Mouse (Mus musculus) intestine, embryonic 14.5 days (tissue): ENCODE measurements around the gene Phf21a. TPM values are rescaled to one million over a fixed set of nuclear protein-coding genes. Genes with fewer than 3 reads are reported as not detected.

Source experiments
- ATAC-seq: fragments of 200-750 bp; cut with Nextera tagmentation; replicated peaks from 2 replicates; pipeline ENCODE4 v1.8.0; 2017; ENCODE audit warnings: low read depth, moderate number of reproducible peaks, moderate TSS enrichment, moderate library complexity; ENCODE audit not compliant: low FRiP score, low TSS enrichment
- DNase-seq: peaks from one replicate; pipeline ENCODE4 v3.0.0-alpha.2; 2018; ENCODE audit warnings: low spot score
- H3K27ac ChIP-seq: fragments of 300-500 bp; sonication (generic); 2 replicates; pipeline ENCODE4 v1.5.1; 2014; ENCODE audit warnings: low read depth, mild to moderate bottlenecking, control low read depth
- H3K27me3 ChIP-seq: fragments of 300-500 bp; sonication (generic); replicated peaks from 2 replicates; pipeline ENCODE4 v1.6.1; 2014; ENCODE audit warnings: low read length, control low read depth; ENCODE audit not compliant: control insufficient read depth, insufficient read depth
- H3K36me3 ChIP-seq: fragments of 300-500 bp; sonication (generic); 2 replicates; pipeline ENCODE4 v1.6.1; 2014; ENCODE audit warnings: low read length, control low read depth; ENCODE audit not compliant: control insufficient read depth, insufficient read depth
- H3K4me1 ChIP-seq: fragments of 300-500 bp; sonication (generic); replicated peaks from 2 replicates; pipeline ENCODE4 v1.6.1; 2014; ENCODE audit warnings: low read length, control low read depth, mixed read lengths; ENCODE audit not compliant: control insufficient read depth, insufficient read depth
- H3K4me2 ChIP-seq: fragments of 300-500 bp; sonication (generic); 2 replicates; pipeline ENCODE4 v1.6.1; 2014; ENCODE audit warnings: low read length
- H3K4me3 ChIP-seq: fragments of 300-500 bp; sonication (generic); 2 replicates; pipeline ENCODE4 v1.5.1; 2014; ENCODE audit warnings: low read depth, low read length, control low read depth, mixed read lengths
- H3K9ac ChIP-seq: fragments of 300-500 bp; sonication (generic); 2 replicates; pipeline ENCODE4 v1.6.1; 2014; ENCODE audit warnings: mild to moderate bottlenecking, low read length
- H3K9me3 ChIP-seq: fragments of 300-500 bp; sonication (generic); 2 replicates; pipeline ENCODE4 v1.6.1; 2016; ENCODE audit warnings: low read length, control low read depth; ENCODE audit not compliant: control insufficient read depth
- WGBS: fragments of 180-500 bp; shearing (Covaris S2); extraction: QIAGEN DNeasy Blood & Tissue Kit; methylation state at CpG from one replicate; pipeline ENCODE4 v1.1.7; 2014; 5-methylcytosine and 5-hydroxymethylcytosine counted together
- polyA plus RNA-seq: library from polyadenylated mRNA; unstranded; fragments of >200 nt; fragmentation: Nextera tagmentation; extraction: Ambion mirVana; gene quantifications from 2 replicates; pipeline ENCODE4 v1.2.1, GENCODE M21; 2014

The Phf21a gene
- polyA plus RNA-seq, 1 experiment from 2014 or later = 27.5 TPM

DNA sequence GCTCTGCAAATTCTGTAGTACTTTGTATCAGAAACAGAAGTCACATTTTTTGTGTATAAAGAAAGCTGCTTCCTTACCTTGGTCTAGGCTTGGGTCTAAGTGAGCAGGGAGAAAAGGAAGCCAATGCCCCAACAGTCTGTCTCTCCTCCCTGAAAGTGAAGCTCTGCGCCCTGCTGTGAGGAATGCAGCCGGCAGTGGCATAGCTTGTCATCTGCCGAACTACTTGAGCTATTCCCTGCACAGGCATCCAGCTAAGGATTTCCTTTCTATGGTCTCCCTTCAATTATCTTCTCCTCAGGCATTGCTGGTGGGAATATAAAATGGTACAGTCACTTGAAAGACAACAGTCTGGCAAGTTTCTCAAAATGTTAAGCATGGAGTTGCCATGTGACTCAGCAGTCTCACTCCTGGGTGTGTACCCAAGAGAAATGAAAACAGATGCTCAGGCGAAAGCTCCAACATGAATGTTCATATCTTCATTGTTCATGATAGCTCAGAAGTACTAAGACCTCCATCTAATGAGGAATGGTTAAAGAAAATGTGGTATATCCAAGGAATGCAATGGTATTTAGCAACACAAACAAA, 164.5 kb downstream of the Phf21a start:
- H3K4me3 ChIP-seq = no peak overlapping the region
- no peak overlapping the region for H3K27ac ChIP-seq
- H3K4me2 ChIP-seq = no peak overlapping the region
- ATAC-seq (no peak), DNase-seq (no peak)
- WGBS = 71% methylated on average over 4 of the region's 4 CpGs
- no peaks in the 10 kb centered on the region for H3K4me1 ChIP-seq
- no peaks in the 10 kb centered on the region for H3K27me3 ChIP-seq
- peaks cover 14% of the 10 kb centered on the region for H3K36me3 ChIP-seq
- no peak overlapping the region for H3K9ac ChIP-seq
- no peaks in the 10 kb centered on the region for H3K9me3 ChIP-seq

GRCm38 (mm10) chr2:92259924-92260323, 167.0 kb downstream of the Phf21a start:
- no peaks in the 10 kb centered on the region for H3K27me3 ChIP-seq
- no peak overlapping the region for H3K27ac ChIP-seq
- no peaks in the 10 kb centered on the region for H3K4me1 ChIP-seq
- WGBS = 77% methylated on average over 2 of the region's 2 CpGs
- peaks cover 14% of the 10 kb centered on the region for H3K36me3 ChIP-seq
- no peak overlapping the region for H3K9ac ChIP-seq
- H3K4me3 ChIP-seq = no peak overlapping the region
- ATAC-seq (no peak), DNase-seq (no peak)
- H3K4me2 ChIP-seq = no peak overlapping the region
- no peaks in the 10 kb centered on the region for H3K9me3 ChIP-seq

DNA sequence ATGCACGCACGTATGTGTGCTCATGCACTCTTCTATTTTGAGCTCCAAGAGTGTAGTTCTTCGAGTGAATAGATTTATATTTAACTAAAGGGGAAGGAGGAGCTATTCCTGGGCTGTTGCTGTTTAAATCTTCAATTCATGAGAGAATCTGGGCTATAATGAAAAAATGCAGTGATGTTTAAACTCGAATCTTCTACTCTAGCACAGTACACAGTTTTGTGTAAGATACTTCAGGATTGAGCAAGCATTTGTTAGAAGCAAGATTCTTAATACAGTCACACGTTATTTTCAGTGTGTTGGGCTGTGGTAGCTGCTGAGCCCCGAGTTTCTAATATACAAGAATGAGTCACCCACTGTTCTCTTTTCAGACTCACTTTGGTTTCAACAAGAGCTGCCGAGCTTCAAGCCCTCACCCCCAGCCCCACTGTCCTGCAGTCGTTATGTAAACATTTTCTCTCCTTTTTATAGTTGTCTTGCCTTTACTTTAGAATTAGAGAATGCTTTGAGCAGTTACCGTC, 173.2 kb downstream of the Phf21a start:
- H3K27ac ChIP-seq = no peak overlapping the region
- H3K9ac ChIP-seq = no peak overlapping the region
- no peak for ATAC-seq
- no peak overlapping the region for H3K4me3 ChIP-seq
- peaks cover 9% of the 10 kb centered on the region; the same call in 1 of the 2 replicates for H3K36me3 ChIP-seq
- H3K4me2 ChIP-seq = no peak overlapping the region
- DNase-seq = no peak
- H3K4me1 ChIP-seq = no peaks in the 10 kb centered on the region; the same call in 1 of the 2 replicates
- 56% methylated on average over 9 of the region's 9 CpGs for WGBS
- no peaks in the 10 kb centered on the region for H3K9me3 ChIP-seq
- H3K27me3 ChIP-seq = no peaks in the 10 kb centered on the region

GRCm38 (mm10) chr2:92269227-92269626, 176.3 kb downstream of the Phf21a start:
- no peak for DNase-seq
- H3K36me3 ChIP-seq = peaks cover 9% of the 10 kb centered on the region; the same call in 1 of the 2 replicates
- no peak overlapping the region for H3K4me2 ChIP-seq
- H3K4me1 ChIP-seq = no peaks in the 10 kb centered on the region; the same call in 1 of the 2 replicates
- no peaks in the 10 kb centered on the region for H3K27me3 ChIP-seq
- WGBS = 90% methylated on average over 5 of the region's 5 CpGs
- no peak for ATAC-seq
- no peak overlapping the region for H3K9ac ChIP-seq
- H3K9me3 ChIP-seq = no peaks in the 10 kb centered on the region
- H3K4me3 ChIP-seq = no peak overlapping the region
- no peak overlapping the region for H3K27ac ChIP-seq

- peaks cover 9% of the 10 kb centered on the region; the same call in 1 of the 2 replicates for H3K36me3 ChIP-seq
- no peak overlapping the region for H3K4me2 ChIP-seq
- 48% methylated on average over 2 of the region's 2 CpGs for WGBS
- H3K9ac ChIP-seq = no peak overlapping the region
- H3K4me3 ChIP-seq = no peak overlapping the region
- ATAC-seq (no peak), DNase-seq (no peak)
- no peaks in the 10 kb centered on the region for H3K9me3 ChIP-seq
- no peaks in the 10 kb centered on the region for H3K4me1 ChIP-seq
- H3K27me3 ChIP-seq = no peaks in the 10 kb centered on the region
- H3K27ac ChIP-seq = no peak overlapping the region
Observed at GRCm38 (mm10) chr2:92272510-92272909, 179.6 kb downstream of the Phf21a start.

GRCm38 (mm10) chr2:92273101-92273801, 180.3 kb downstream of the Phf21a start:
- no peaks in the 10 kb centered on the region for H3K9me3 ChIP-seq
- H3K4me2 ChIP-seq = no peak overlapping the region
- 73% methylated on average over 6 of the region's 6 CpGs for WGBS
- H3K4me3 ChIP-seq = no peak overlapping the region
- H3K36me3 ChIP-seq = peaks cover 9% of the 10 kb centered on the region; the same call in 1 of the 2 replicates
- DNase-seq (no peak), ATAC-seq (no peak)
- H3K4me1 ChIP-seq = no peaks in the 10 kb centered on the region
- H3K27me3 ChIP-seq = no peaks in the 10 kb centered on the region
- no peak overlapping the region for H3K27ac ChIP-seq
- no peak overlapping the region for H3K9ac ChIP-seq

DNA sequence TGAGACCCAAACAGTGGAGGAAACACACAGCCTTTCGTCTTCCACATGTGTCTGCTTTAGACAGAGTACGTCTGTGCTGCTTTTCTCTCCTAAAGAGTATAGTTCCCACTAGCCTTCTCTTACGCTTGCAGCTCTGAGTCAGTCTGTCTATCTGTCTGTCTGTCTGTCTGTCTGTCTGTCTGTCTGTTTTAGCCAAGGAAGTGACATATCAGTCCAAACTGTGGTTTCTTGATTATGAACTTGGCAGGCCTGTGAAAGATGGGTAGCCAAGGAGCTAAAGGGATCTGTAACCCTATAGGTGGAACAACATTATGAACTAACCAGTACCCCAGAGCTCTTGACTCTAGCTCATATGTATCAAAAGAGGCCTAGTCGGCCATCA, 180.9 kb downstream of the Phf21a start:
- ATAC-seq (no peak), DNase-seq (no peak)
- H3K36me3 ChIP-seq = peaks cover 8% of the 10 kb centered on the region
- no peak overlapping the region for H3K9ac ChIP-seq
- no peaks in the 10 kb centered on the region for H3K9me3 ChIP-seq
- no peak overlapping the region for H3K4me2 ChIP-seq
- no peaks in the 10 kb centered on the region for H3K4me1 ChIP-seq
- H3K27me3 ChIP-seq = no peaks in the 10 kb centered on the region
- no peak overlapping the region for H3K27ac ChIP-seq
- 81% methylated on average over 4 of the region's 4 CpGs for WGBS
- H3K4me3 ChIP-seq = no peak overlapping the region

GRCm38 (mm10) chr2:92277787-92278186, 184.9 kb downstream of the Phf21a start:
- no peaks in the 10 kb centered on the region; the same call in 1 of the 2 replicates for H3K36me3 ChIP-seq
- no peak overlapping the region for H3K27ac ChIP-seq
- 81% methylated on average over 3 of the region's 3 CpGs for WGBS
- no peaks in the 10 kb centered on the region for H3K4me1 ChIP-seq
- no peak overlapping the region for H3K9ac ChIP-seq
- no peak for ATAC-seq
- H3K27me3 ChIP-seq = no peaks in the 10 kb centered on the region
- H3K4me2 ChIP-seq = no peak overlapping the region
- no peak for DNase-seq
- H3K9me3 ChIP-seq = no peaks in the 10 kb centered on the region
- no peak overlapping the region for H3K4me3 ChIP-seq
